Comparison of ENCODE assay signal across 17 mouse cellular contexts in the genomic region with DNA sequence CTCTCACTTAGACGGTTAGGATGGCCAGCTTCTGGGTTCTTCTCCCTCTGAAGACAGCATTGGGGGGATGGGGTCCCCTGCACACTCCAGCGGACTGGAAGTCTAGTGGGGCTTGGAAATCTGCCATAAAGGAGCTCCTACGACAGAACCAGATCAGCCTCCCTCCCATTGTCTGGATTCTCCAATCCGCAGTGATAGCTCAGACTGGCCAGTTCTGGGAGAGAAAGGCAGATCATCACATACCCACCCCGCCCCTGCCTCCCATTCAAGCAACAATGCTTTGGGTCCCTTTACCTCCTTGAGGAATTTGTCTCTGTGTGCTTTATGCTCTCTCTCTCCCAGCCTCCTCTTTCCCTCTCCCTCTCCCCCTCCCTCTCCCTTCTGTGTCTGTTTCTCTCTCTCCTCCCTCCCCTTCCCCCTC.
DNase-seq lines count a peak whose midpoint lies in the region; ATAC-seq lines count a peak whose summit lies in the region.
"Had no signal": no experiment of that assay in that cellular context is flagged by ENCODE, and none has a peak within 500 bp of the region (broad histone marks: within the 10 kb centered on the region; RNA-seq: fewer than 3 reads in every experiment).

No protein-coding gene starts in this region.

- peak overlapping the region; percentile 57 for H3K27ac ChIP-seq in hindbrain, embryonic 10.5 days
- no peak overlapping the region for H3K27ac ChIP-seq in hindbrain, embryonic 13.5 days
- no peak overlapping the region for H3K27ac ChIP-seq in embryonic facial prominence, embryonic 11.5 days (replicated peaks; ENCODE audit: low read depth, low read length)
- H3K27ac ChIP-seq in midbrain, embryonic 11.5 days (ENCODE audit: low read depth, low read length) = no peak overlapping the region
- H3K27ac ChIP-seq: gastrocnemius, adult 2 months; heart, embryonic 10.5 days; hindbrain, embryonic 15.5 days; lung, embryonic 15.5 days had no signal

- H3K9ac ChIP-seq in hindbrain, embryonic 13.5 days = no peak overlapping the region
- no peak overlapping the region for H3K9ac ChIP-seq in embryonic facial prominence, embryonic 11.5 days (replicated peaks; ENCODE audit: low read length)
- no peak overlapping the region for H3K9ac ChIP-seq in midbrain, embryonic 11.5 days (ENCODE audit: low read length)
- H3K9ac ChIP-seq: hindbrain, embryonic 15.5 days; lung, embryonic 15.5 days had no signal

- no peaks in the 10 kb centered on the region for H3K9me3 ChIP-seq in hindbrain, embryonic 10.5 days
- H3K9me3 ChIP-seq in hindbrain, embryonic 13.5 days = no peaks in the 10 kb centered on the region
- H3K9me3 ChIP-seq in embryonic facial prominence, embryonic 11.5 days (replicated peaks; ENCODE audit: control insufficient read depth, low read length) = no peaks in the 10 kb centered on the region
- no peaks in the 10 kb centered on the region for H3K9me3 ChIP-seq in midbrain, embryonic 11.5 days (ENCODE audit: control insufficient read depth, low read length)
- H3K9me3 ChIP-seq: heart, embryonic 10.5 days; hindbrain, embryonic 15.5 days; lung, embryonic 15.5 days had no signal

- peak; percentile 16 for DNase-seq in hindbrain, embryonic 10.5 days (ENCODE audit: low spot score)
- DNase-seq in ES-CJ7 (ENCODE audit: low read depth, low spot score) = peak; percentile 60
- peak; percentile 28 for DNase-seq in embryonic facial prominence, embryonic 11.5 days (ENCODE audit: low spot score)
- peak; percentile 89 for DNase-seq in midbrain, embryonic 11.5 days (ENCODE audit: low spot score, missing footprints)
- DNase-seq in adrenal gland, adult 18-20 months (ENCODE audit: low spot score in 2 of 2) = no peak
- no peak for DNase-seq in cerebellum, adult 8-10 months
- DNase-seq: cerebellum, adult 9-11 months; gastrocnemius, adult 2 months; kidney, adult 9 months; layer of hippocampus, postnatal 36 days; right cerebral cortex, postnatal 14 days had no signal

- no peak overlapping the region for H3K4me3 ChIP-seq in hindbrain, embryonic 10.5 days
- H3K4me3 ChIP-seq in hindbrain, embryonic 13.5 days = no peak overlapping the region
- H3K4me3 ChIP-seq in embryonic facial prominence, embryonic 11.5 days (ENCODE audit: low read depth, low read length) = no peak overlapping the region
- H3K4me3 ChIP-seq in midbrain, embryonic 11.5 days (ENCODE audit: low read depth, low read length) = no peak overlapping the region
- H3K4me3 ChIP-seq: gastrocnemius, adult 2 months; heart, embryonic 10.5 days; hindbrain, embryonic 15.5 days; lung, embryonic 15.5 days had no signal

- no peaks in the 10 kb centered on the region for H3K27me3 ChIP-seq in hindbrain, embryonic 10.5 days (ENCODE audit: insufficient read depth, poor library complexity, severe bottlenecking)
- no peaks in the 10 kb centered on the region for H3K27me3 ChIP-seq in hindbrain, embryonic 13.5 days
- no peaks in the 10 kb centered on the region for H3K27me3 ChIP-seq in embryonic facial prominence, embryonic 11.5 days (ENCODE audit: control insufficient read depth, insufficient read depth, low read length)
- H3K27me3 ChIP-seq in midbrain, embryonic 11.5 days (ENCODE audit: control insufficient read depth, insufficient read depth, low read length) = no peaks in the 10 kb centered on the region
- H3K27me3 ChIP-seq: hindbrain, embryonic 15.5 days; lung, embryonic 15.5 days had no signal

- WGBS in hindbrain, embryonic 10.5 days = 31% methylated on average over 5 of the region's 5 CpGs
- WGBS in hindbrain, embryonic 13.5 days = 19% methylated on average over 5 of the region's 5 CpGs
- WGBS in embryonic facial prominence, embryonic 11.5 days = 42% methylated on average over 5 of the region's 5 CpGs
- 26% methylated on average over 5 of the region's 5 CpGs for WGBS in midbrain, embryonic 11.5 days

- H3K36me3 ChIP-seq in hindbrain, embryonic 10.5 days = no peaks in the 10 kb centered on the region
- no peaks in the 10 kb centered on the region for H3K36me3 ChIP-seq in hindbrain, embryonic 13.5 days
- no peaks in the 10 kb centered on the region for H3K36me3 ChIP-seq in embryonic facial prominence, embryonic 11.5 days (replicated peaks; ENCODE audit: control insufficient read depth, insufficient read depth, low read depth, low read length)
- no peaks in the 10 kb centered on the region for H3K36me3 ChIP-seq in midbrain, embryonic 11.5 days (ENCODE audit: control insufficient read depth, insufficient read depth, low read length)
- H3K36me3 ChIP-seq: G1E; heart, embryonic 10.5 days; hindbrain, embryonic 15.5 days; lung, embryonic 15.5 days had no signal

- no peak; the same call in 1 of the 2 replicates for ATAC-seq in hindbrain, embryonic 13.5 days (ENCODE audit: low FRiP score)
- no peak for ATAC-seq in embryonic facial prominence, embryonic 11.5 days (replicated peaks; ENCODE audit: insufficient number of reproducible peaks, low FRiP score, low TSS enrichment, low read depth)
- peak; percentile 76 for ATAC-seq in midbrain, embryonic 11.5 days (ENCODE audit: low FRiP score)
- no peak for ATAC-seq in frontal cortex, adult (ENCODE audit: low TSS enrichment)

- H3K4me2 ChIP-seq in hindbrain, embryonic 13.5 days = no peak overlapping the region
- H3K4me2 ChIP-seq in embryonic facial prominence, embryonic 11.5 days (ENCODE audit: low read depth, low read length) = no peak overlapping the region
- no peak overlapping the region for H3K4me2 ChIP-seq in midbrain, embryonic 11.5 days
- H3K4me2 ChIP-seq: hindbrain, embryonic 15.5 days; lung, embryonic 15.5 days had no signal

- H3K4me1 ChIP-seq in hindbrain, embryonic 10.5 days (replicated peaks) = peaks cover 16% of the 10 kb centered on the region
- H3K4me1 ChIP-seq in hindbrain, embryonic 13.5 days (replicated peaks) = peaks cover 16% of the 10 kb centered on the region; the same call in 1 of the 2 replicates
- no peaks in the 10 kb centered on the region for H3K4me1 ChIP-seq in embryonic facial prominence, embryonic 11.5 days (ENCODE audit: control insufficient read depth, insufficient read depth, low read length)
- peaks cover 8% of the 10 kb centered on the region for H3K4me1 ChIP-seq in midbrain, embryonic 11.5 days (ENCODE audit: control insufficient read depth, insufficient read depth, low read length)

Comparison
In these comparisons a context has a peak if more than half of its experiments do, and no peak if none do; other contexts are left out.
1. DNase-seq: peak in hindbrain, embryonic 10.5 days (single experiment), ES-CJ7 (single experiment), embryonic facial prominence, embryonic 11.5 days (single experiment) and midbrain, embryonic 11.5 days (single experiment); none in adrenal gland, adult 18-20 months (0 of 2) and cerebellum, adult 8-10 months (single experiment).